Mouse (Mus musculus): ENCODE data around the gene Lhfpl3. TPM values are rescaled to one million over a fixed set of nuclear protein-coding genes. Genes with fewer than 3 reads are reported as not detected.

The Lhfpl3 gene
- polyA plus RNA-seq, 1 experiment from 2014 or later, result not detected

GRCm38 (mm10) chr5:23015587-23016335 lies 269.9 kb downstream of the Lhfpl3 start:
- ATAC-seq, result no peak

GRCm38 (mm10) chr5:23034944-23035726 lies 289.3 kb downstream of the Lhfpl3 start:
- Histone ChIP-seq H3K4me1 (ENCODE audit: insufficient read depth) (no peaks in the 10 kb centered on the region), H3K4me2 (ENCODE audit: low read depth, low read length) (no peak overlapping the region), H3K36me3 (replicated peaks; ENCODE audit: insufficient read depth, low read length) (no peaks in the 10 kb centered on the region), H3K9ac (replicated peaks) (no peak overlapping the region), H3K27ac (ENCODE audit: low read depth) (no peak overlapping the region), H3K4me3 (ENCODE audit: low read depth, low read length) (no peak overlapping the region), H3K9me3 (ENCODE audit: low read length) (no peaks in the 10 kb centered on the region), H3K27me3 (ENCODE audit: insufficient read depth, low read length) (no peaks in the 10 kb centered on the region)
- no peak for ATAC-seq
- WGBS (ENCODE audit: insufficient replicate concordance), result 72% methylated on average over 6 of the region's 6 CpGs
- no peak for TF ChIP-seq CTCF (IDR thresholded peaks at IDR 0.05; ENCODE audit: low read depth)
- TF ChIP-seq EP300 (IDR thresholded peaks at IDR 0.05; ENCODE audit: low read depth), result no peak
- no peak for DNase-seq

More at GRCm38 (mm10) chr5:23015587-23016335, 269.9 kb downstream of the Lhfpl3 start:
- no peak for TF ChIP-seq CTCF (IDR thresholded peaks at IDR 0.05; ENCODE audit: low read depth)
- no peak for TF ChIP-seq EP300 (IDR thresholded peaks at IDR 0.05; ENCODE audit: low read depth)
- H3K4me2 ChIP-seq (ENCODE audit: low read depth, low read length), result no peak overlapping the region
- no peaks in the 10 kb centered on the region for H3K27me3 ChIP-seq (ENCODE audit: insufficient read depth, low read length)
- H3K9me3 ChIP-seq (ENCODE audit: low read length), result no peaks in the 10 kb centered on the region
- WGBS (ENCODE audit: insufficient replicate concordance), result 41% methylated on average over 8 of the region's 8 CpGs
- no peak overlapping the region for H3K4me3 ChIP-seq (ENCODE audit: low read depth, low read length)
- H3K9ac ChIP-seq (replicated peaks), result no peak overlapping the region
- no peak overlapping the region for H3K27ac ChIP-seq (ENCODE audit: low read depth)
- no peaks in the 10 kb centered on the region for H3K36me3 ChIP-seq (replicated peaks; ENCODE audit: insufficient read depth, low read length)
- no peak for DNase-seq
- no peaks in the 10 kb centered on the region for H3K4me1 ChIP-seq (ENCODE audit: insufficient read depth)

GRCm38 (mm10) chr5:23035727-23036029 lies 289.8 kb downstream of the Lhfpl3 start:
- 73% methylated on average over 5 of the region's 5 CpGs for WGBS (ENCODE audit: insufficient replicate concordance)
- Histone ChIP-seq H3K27ac (ENCODE audit: low read depth) (no peak overlapping the region), H3K27me3 (ENCODE audit: insufficient read depth, low read length) (no peaks in the 10 kb centered on the region), H3K4me3 (ENCODE audit: low read depth, low read length) (no peak overlapping the region), H3K36me3 (replicated peaks; ENCODE audit: insufficient read depth, low read length) (no peaks in the 10 kb centered on the region), H3K4me1 (ENCODE audit: insufficient read depth) (no peaks in the 10 kb centered on the region), H3K4me2 (ENCODE audit: low read depth, low read length) (no peak overlapping the region), H3K9ac (replicated peaks) (no peak overlapping the region), H3K9me3 (ENCODE audit: low read length) (no peaks in the 10 kb centered on the region)
- no peak for DNase-seq
- ATAC-seq, result no peak
- no peak for TF ChIP-seq EP300 (IDR thresholded peaks at IDR 0.05; ENCODE audit: low read depth)
- no peak for TF ChIP-seq CTCF (IDR thresholded peaks at IDR 0.05; ENCODE audit: low read depth)

GRCm38 (mm10) chr5:23040429-23040828 lies 294.6 kb downstream of the Lhfpl3 start:
- 67% methylated on average over 4 of the region's 4 CpGs for WGBS (ENCODE audit: insufficient replicate concordance)
- H3K4me3 ChIP-seq (ENCODE audit: low read depth, low read length), result no peak overlapping the region
- H3K4me1 ChIP-seq (ENCODE audit: insufficient read depth), result no peaks in the 10 kb centered on the region
- no peaks in the 10 kb centered on the region for H3K9me3 ChIP-seq (ENCODE audit: low read length)
- no peak for ATAC-seq
- no peak overlapping the region for H3K9ac ChIP-seq (replicated peaks)
- no peak overlapping the region for H3K4me2 ChIP-seq (ENCODE audit: low read depth, low read length)
- no peak for TF ChIP-seq EP300 (IDR thresholded peaks at IDR 0.05; ENCODE audit: low read depth)
- no peak for TF ChIP-seq CTCF (IDR thresholded peaks at IDR 0.05; ENCODE audit: low read depth)
- no peak overlapping the region for H3K27ac ChIP-seq (ENCODE audit: low read depth)
- no peaks in the 10 kb centered on the region for H3K36me3 ChIP-seq (replicated peaks; ENCODE audit: insufficient read depth, low read length)
- no peak for DNase-seq
- H3K27me3 ChIP-seq (ENCODE audit: insufficient read depth, low read length), result no peaks in the 10 kb centered on the region

GRCm38 (mm10) chr5:23042862-23043261 lies 297.0 kb downstream of the Lhfpl3 start:
- no peak overlapping the region for H3K4me3 ChIP-seq (ENCODE audit: low read depth, low read length)
- WGBS (ENCODE audit: insufficient replicate concordance), result 78% methylated on average over 5 of the region's 5 CpGs
- no peaks in the 10 kb centered on the region for H3K4me1 ChIP-seq (ENCODE audit: insufficient read depth)
- H3K4me2 ChIP-seq (ENCODE audit: low read depth, low read length), result no peak overlapping the region
- DNase-seq, result no peak
- no peak for ATAC-seq
- H3K9ac ChIP-seq (replicated peaks), result no peak overlapping the region
- no peaks in the 10 kb centered on the region for H3K27me3 ChIP-seq (ENCODE audit: insufficient read depth, low read length)
- no peaks in the 10 kb centered on the region for H3K36me3 ChIP-seq (replicated peaks; ENCODE audit: insufficient read depth, low read length)
- H3K27ac ChIP-seq (ENCODE audit: low read depth), result no peak overlapping the region
- no peak for TF ChIP-seq EP300 (IDR thresholded peaks at IDR 0.05; ENCODE audit: low read depth)
- TF ChIP-seq CTCF (IDR thresholded peaks at IDR 0.05; ENCODE audit: low read depth), result no peak
- H3K9me3 ChIP-seq (ENCODE audit: low read length), result no peaks in the 10 kb centered on the region

GRCm38 (mm10) chr5:23049083-23049663 lies 303.3 kb downstream of the Lhfpl3 start:
- Histone ChIP-seq H3K27ac (ENCODE audit: low read depth) (no peak overlapping the region), H3K4me1 (ENCODE audit: insufficient read depth) (no peaks in the 10 kb centered on the region), H3K36me3 (replicated peaks; ENCODE audit: insufficient read depth, low read length) (no peaks in the 10 kb centered on the region), H3K9ac (replicated peaks) (no peak overlapping the region), H3K9me3 (ENCODE audit: low read length) (no peaks in the 10 kb centered on the region), H3K27me3 (ENCODE audit: insufficient read depth, low read length) (no peaks in the 10 kb centered on the region), H3K4me3 (ENCODE audit: low read depth, low read length) (no peak overlapping the region), H3K4me2 (ENCODE audit: low read depth, low read length) (no peak overlapping the region)
- no peak for ATAC-seq
- no peak for TF ChIP-seq CTCF (IDR thresholded peaks at IDR 0.05; ENCODE audit: low read depth)
- TF ChIP-seq EP300 (IDR thresholded peaks at IDR 0.05; ENCODE audit: low read depth), result no peak
- DNase-seq, result no peak
- 66% methylated on average over 7 of the region's 7 CpGs for WGBS (ENCODE audit: insufficient replicate concordance)
